Mouse (Mus musculus): ENCODE data around the gene Btg2. TPM values are rescaled to one million over a fixed set of nuclear protein-coding genes. Genes with fewer than 3 reads are reported as not detected.

Gene Btg2
- polyA plus RNA-seq, 1 experiment from 2014 or later = 33.1 TPM

GRCm38 (mm10) chr1:134107777-134108176 is 28.9 kb upstream of the Btg2 start:
- WGBS = 83% methylated on average over 7 of the region's 7 CpGs
- no peak overlapping the region for H3K4me2 ChIP-seq
- ATAC-seq (ENCODE audit: extremely low read depth, insufficient number of reproducible peaks, low FRiP score, low TSS enrichment) = no peak
- peaks cover 9% of the 10 kb centered on the region; the same call in 1 of the 2 replicates for H3K27me3 ChIP-seq (replicated peaks)
- H3K9ac ChIP-seq = no peak overlapping the region
- H3K4me1 ChIP-seq = peaks cover 17% of the 10 kb centered on the region
- no peaks in the 10 kb centered on the region for H3K36me3 ChIP-seq
- H3K4me3 ChIP-seq = no peak overlapping the region
- H3K9me3 ChIP-seq = no peaks in the 10 kb centered on the region
- no peak overlapping the region for H3K27ac ChIP-seq (replicated peaks)

- peaks cover 17% of the 10 kb centered on the region for H3K4me1 ChIP-seq
- ATAC-seq (ENCODE audit: extremely low read depth, insufficient number of reproducible peaks, low FRiP score, low TSS enrichment) = no peak
- WGBS = 5% methylated on average over 5 of the region's 5 CpGs
- peaks cover 9% of the 10 kb centered on the region; the same call in 1 of the 2 replicates for H3K27me3 ChIP-seq (replicated peaks)
- no peak overlapping the region for H3K27ac ChIP-seq (replicated peaks)
- no peak overlapping the region for H3K4me3 ChIP-seq
- no peak overlapping the region for H3K9ac ChIP-seq
- H3K36me3 ChIP-seq = no peaks in the 10 kb centered on the region
- H3K9me3 ChIP-seq = no peaks in the 10 kb centered on the region
- H3K4me2 ChIP-seq = no peak overlapping the region
Observed at GRCm38 (mm10) chr1:134106719-134107118, 27.8 kb upstream of the Btg2 start.

- no peak overlapping the region for H3K4me3 ChIP-seq
- WGBS = 51% methylated on average over 3 of the region's 3 CpGs
- H3K9me3 ChIP-seq = no peaks in the 10 kb centered on the region
- H3K4me2 ChIP-seq = no peak overlapping the region
- H3K36me3 ChIP-seq = no peaks in the 10 kb centered on the region
- no peak overlapping the region for H3K9ac ChIP-seq
- H3K4me1 ChIP-seq = peaks cover 20% of the 10 kb centered on the region
- no peak for ATAC-seq (ENCODE audit: extremely low read depth, insufficient number of reproducible peaks, low FRiP score, low TSS enrichment)
- H3K27ac ChIP-seq (replicated peaks) = no peak overlapping the region
- peaks cover 9% of the 10 kb centered on the region; the same call in 1 of the 2 replicates for H3K27me3 ChIP-seq (replicated peaks)
Observed at GRCm38 (mm10) chr1:134105764-134106430, 27.0 kb upstream of the Btg2 start.

GRCm38 (mm10) chr1:134105043-134105763 is 26.3 kb upstream of the Btg2 start:
- H3K27me3 ChIP-seq (replicated peaks) = peaks cover 9% of the 10 kb centered on the region; the same call in 1 of the 2 replicates
- H3K27ac ChIP-seq (replicated peaks) = no peak overlapping the region
- H3K4me3 ChIP-seq = no peak overlapping the region
- H3K4me2 ChIP-seq = no peak overlapping the region
- H3K4me1 ChIP-seq = peaks cover 27% of the 10 kb centered on the region
- no peaks in the 10 kb centered on the region for H3K36me3 ChIP-seq
- 69% methylated on average over 11 of the region's 11 CpGs for WGBS
- H3K9ac ChIP-seq = no peak overlapping the region
- no peaks in the 10 kb centered on the region for H3K9me3 ChIP-seq
- ATAC-seq (ENCODE audit: extremely low read depth, insufficient number of reproducible peaks, low FRiP score, low TSS enrichment) = no peak

- peak; percentile 4; the same call in 1 of the 2 replicates for ATAC-seq (ENCODE audit: extremely low read depth, insufficient number of reproducible peaks, low FRiP score, low TSS enrichment)
- H3K27me3 ChIP-seq (replicated peaks) = peaks cover 9% of the 10 kb centered on the region; the same call in 1 of the 2 replicates
- no peaks in the 10 kb centered on the region for H3K9me3 ChIP-seq
- H3K4me1 ChIP-seq = peaks cover 38% of the 10 kb centered on the region
- WGBS = 45% methylated on average over 5 of the region's 5 CpGs
- no peak overlapping the region for H3K4me3 ChIP-seq
- no peaks in the 10 kb centered on the region for H3K36me3 ChIP-seq
- peak overlapping the region; percentile 82 for H3K27ac ChIP-seq (replicated peaks)
- peak overlapping the region; percentile 21; the same call in 1 of the 2 replicates for H3K9ac ChIP-seq
- no peak overlapping the region for H3K4me2 ChIP-seq
Observed at GRCm38 (mm10) chr1:134103861-134104260, 24.9 kb upstream of the Btg2 start.

- 68% methylated on average over 3 of the region's 3 CpGs for WGBS
- Histone ChIP-seq H3K4me3 (no peak overlapping the region), H3K4me1 (peaks cover 60% of the 10 kb centered on the region)
Observed at GRCm38 (mm10) chr1:134101593-134101992, 22.7 kb upstream of the Btg2 start.

GRCm38 (mm10) chr1:134100928-134101327 is 22.0 kb upstream of the Btg2 start:
- Histone ChIP-seq H3K9me3 (no peaks in the 10 kb centered on the region), H3K4me1 (peaks cover 67% of the 10 kb centered on the region), H3K27me3 (replicated peaks) (peaks cover 8% of the 10 kb centered on the region; the same call in 1 of the 2 replicates), H3K9ac (no peak overlapping the region), H3K36me3 (no peaks in the 10 kb centered on the region), H3K27ac (replicated peaks) (no peak overlapping the region; the same call in 1 of the 2 replicates), H3K4me3 (no peak overlapping the region), H3K4me2 (no peak overlapping the region)
- 56% methylated on average over 4 of the region's 4 CpGs for WGBS
- ATAC-seq (ENCODE audit: extremely low read depth, insufficient number of reproducible peaks, low FRiP score, low TSS enrichment) = no peak

More at GRCm38 (mm10) chr1:134101593-134101992, 22.7 kb upstream of the Btg2 start:
- no peaks in the 10 kb centered on the region for H3K36me3 ChIP-seq
- no peak for ATAC-seq (ENCODE audit: extremely low read depth, insufficient number of reproducible peaks, low FRiP score, low TSS enrichment)
- H3K9me3 ChIP-seq = no peaks in the 10 kb centered on the region
- peaks cover 9% of the 10 kb centered on the region; the same call in 1 of the 2 replicates for H3K27me3 ChIP-seq (replicated peaks)
- no peak overlapping the region for H3K4me2 ChIP-seq
- H3K9ac ChIP-seq = no peak overlapping the region
- H3K27ac ChIP-seq (replicated peaks) = no peak overlapping the region

GRCm38 (mm10) chr1:134100401-134100800 is 21.5 kb upstream of the Btg2 start:
- Histone ChIP-seq H3K36me3 (no peaks in the 10 kb centered on the region), H3K9ac (peak overlapping the region; percentile 85; the same call in 1 of the 2 replicates), H3K4me1 (peaks cover 72% of the 10 kb centered on the region), H3K27me3 (replicated peaks) (0 out of 2 replicates have a peak, but pooled peaks cover 3% of the 10 kb centered on the region), H3K4me3 (no peak overlapping the region), H3K9me3 (no peaks in the 10 kb centered on the region), H3K4me2 (peak overlapping the region; percentile 78), H3K27ac (replicated peaks) (peak overlapping the region; percentile 99)
- 74% methylated on average over 5 of the region's 5 CpGs for WGBS
- no peak for ATAC-seq (ENCODE audit: extremely low read depth, insufficient number of reproducible peaks, low FRiP score, low TSS enrichment)

- Histone ChIP-seq H3K4me1 (peaks cover 80% of the 10 kb centered on the region), H3K27me3 (replicated peaks) (no peaks in the 10 kb centered on the region), H3K36me3 (no peaks in the 10 kb centered on the region), H3K4me2 (peak overlapping the region; percentile 78), H3K4me3 (peak overlapping the region; percentile 52), H3K9ac (peak overlapping the region; percentile 85), H3K9me3 (no peaks in the 10 kb centered on the region), H3K27ac (replicated peaks) (peak overlapping the region; percentile 99)
- no peak for ATAC-seq (ENCODE audit: extremely low read depth, insufficient number of reproducible peaks, low FRiP score, low TSS enrichment)
- 15% methylated on average over 12 of the region's 12 CpGs for WGBS
Observed at GRCm38 (mm10) chr1:134099516-134100235, 20.8 kb upstream of the Btg2 start.

GRCm38 (mm10) chr1:134098726-134099515 is 20.0 kb upstream of the Btg2 start:
- H3K27me3 ChIP-seq (replicated peaks) = no peaks in the 10 kb centered on the region
- WGBS = 0% methylated on average over 17 of the region's 17 CpGs
- H3K27ac ChIP-seq (replicated peaks) = peak overlapping the region; percentile 99
- peak overlapping the region; percentile 78 for H3K4me2 ChIP-seq
- ATAC-seq (ENCODE audit: extremely low read depth, insufficient number of reproducible peaks, low FRiP score, low TSS enrichment) = peak; percentile 75
- H3K36me3 ChIP-seq = no peaks in the 10 kb centered on the region
- no peaks in the 10 kb centered on the region for H3K9me3 ChIP-seq
- peak overlapping the region; percentile 85 for H3K9ac ChIP-seq
- H3K4me3 ChIP-seq = peak overlapping the region; percentile 52
- peaks cover 79% of the 10 kb centered on the region for H3K4me1 ChIP-seq

Measured in heart, embryonic 13.5 days (tissue).